Mouse (Mus musculus) cortical plate, adult 2 months (tissue): ENCODE results near the gene Ifitm6.

Source experiments
- CTCF ChIP-seq: fragments of 200-500 bp; IDR thresholded peaks from 2 replicates; pipeline ENCODE4 v1.5.1; 2011; ENCODE audit warnings: mild to moderate bottlenecking, control low read depth, low read length; ENCODE audit not compliant: insufficient read depth; ENCODE audit errors: extremely low read depth
- POLR2A ChIP-seq: fragments of 200-500 bp; IDR thresholded peaks from 2 replicates; pipeline ENCODE4 v1.6.1; 2011; ENCODE audit warnings: mild to moderate bottlenecking, low read length, control low read depth; ENCODE audit not compliant: insufficient read depth; ENCODE audit errors: extremely low read depth

GRCm38 (mm10) chr7:140990185-140990584, 27.5 kb downstream of the Ifitm6 start:
- no peak for TF ChIP-seq CTCF
- TF ChIP-seq POLR2A, result no peak
